Mouse (Mus musculus): ENCODE results near the gene Tssk2. TPM values are rescaled to one million over a fixed set of nuclear protein-coding genes. Genes with fewer than 3 reads are reported as not detected.

Tssk2 gene
- 0.52 TPM in 1 of 2 replicates, not detected in the other for polyA plus RNA-seq (2014; fragmentation: Nextera tagmentation; extraction: Ambion mirVana)

- H3K9ac ChIP-seq (ENCODE audit: low read length), result no peak within 1 kb of the TSS
- peak; percentile 38 for DNase-seq (ENCODE audit: low spot score)
- no peaks in the 10 kb centered on the region for H3K27me3 ChIP-seq (ENCODE audit: control insufficient read depth, insufficient read depth, low read length)
- WGBS, result 92% methylated on average over 14 of the region's 14 CpGs
- no peaks in the 10 kb centered on the region for H3K4me1 ChIP-seq (replicated peaks; ENCODE audit: control insufficient read depth, insufficient read depth, low read length)
- no peak within 1 kb of the TSS for H3K4me3 ChIP-seq (ENCODE audit: low read depth, low read length)
- no peak for ATAC-seq (replicated peaks; ENCODE audit: low FRiP score)
- H3K27ac ChIP-seq (ENCODE audit: low read depth, low read length), result no peak within 1 kb of the TSS
- no peak within 1 kb of the TSS for H3K4me2 ChIP-seq (ENCODE audit: low read depth, low read length, severe bottlenecking)
- peaks cover 16% of the 10 kb centered on the region; the same call in 1 of the 2 replicates for H3K36me3 ChIP-seq (ENCODE audit: control insufficient read depth, insufficient read depth, low read length)
- H3K9me3 ChIP-seq (ENCODE audit: control insufficient read depth, low read length), result no peaks in the 10 kb centered on the region
Measured at GRCm38 (mm10) chr16:17898462-17898861, at the start of gene Tssk2, which contains the start of gene Dgcr2. Gene Tssk2, plus strand, starts transcription at chr16:17898637. Gene Dgcr2, minus strand, starts transcription at chr16:17898562.

DNA sequence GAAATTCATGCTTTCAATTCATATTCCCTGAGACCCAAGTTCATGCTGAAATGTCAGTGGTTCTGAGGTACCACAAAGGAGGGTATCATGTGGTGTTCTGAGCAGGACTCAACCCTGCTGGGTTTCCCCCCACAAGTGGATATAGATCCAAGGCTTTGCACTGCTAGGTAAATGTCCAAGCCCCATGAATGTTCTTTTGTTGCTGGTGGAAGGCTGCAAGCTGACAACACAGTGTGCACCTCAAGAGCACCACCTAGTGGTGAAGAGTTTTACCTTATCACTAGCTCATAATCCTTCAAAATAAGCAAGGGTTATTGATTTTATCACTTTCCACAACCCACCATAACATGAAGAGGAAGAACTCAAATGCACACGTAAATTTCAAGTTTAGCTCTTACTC, 49.5 kb upstream of the Tssk2 start:
- H3K9me3 ChIP-seq (ENCODE audit: control insufficient read depth, low read length), result no peaks in the 10 kb centered on the region
- ATAC-seq (replicated peaks; ENCODE audit: low FRiP score) (no peak), DNase-seq (ENCODE audit: low spot score) (no peak)
- 34% methylated on average over 1 of the region's 1 CpGs for WGBS
- no peak overlapping the region for H3K27ac ChIP-seq (ENCODE audit: low read depth, low read length)
- H3K9ac ChIP-seq (ENCODE audit: low read length), result no peak overlapping the region
- H3K4me2 ChIP-seq (ENCODE audit: low read depth, low read length, severe bottlenecking), result no peak overlapping the region
- H3K36me3 ChIP-seq (ENCODE audit: control insufficient read depth, insufficient read depth, low read length), result peaks cover 17% of the 10 kb centered on the region; the same call in 1 of the 2 replicates
- H3K27me3 ChIP-seq (ENCODE audit: control insufficient read depth, insufficient read depth, low read length), result no peaks in the 10 kb centered on the region
- no peaks in the 10 kb centered on the region for H3K4me1 ChIP-seq (replicated peaks; ENCODE audit: control insufficient read depth, insufficient read depth, low read length)
- H3K4me3 ChIP-seq (ENCODE audit: low read depth, low read length), result no peak overlapping the region

DNA sequence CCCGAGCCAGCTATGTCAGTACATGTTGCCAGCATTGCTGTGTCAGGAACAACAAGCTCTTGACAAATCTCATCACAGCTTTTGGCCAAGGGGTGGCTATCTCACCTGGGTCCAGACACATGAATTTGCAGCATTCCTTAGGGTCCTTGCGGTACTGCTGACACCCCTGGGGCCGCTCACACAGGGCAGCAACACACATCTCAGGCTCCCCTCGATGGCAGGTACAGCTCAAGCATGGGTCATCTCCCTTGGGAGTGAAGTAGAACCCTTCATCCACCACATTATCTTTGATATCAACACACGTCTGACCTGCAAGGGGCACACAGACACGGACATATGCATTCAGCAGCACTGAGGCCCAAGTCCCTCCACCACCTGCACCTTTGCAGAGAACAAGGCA, 49.0 kb upstream of the Tssk2 start:
- Histone ChIP-seq H3K36me3 (ENCODE audit: control insufficient read depth, insufficient read depth, low read length) (peaks cover 15% of the 10 kb centered on the region; the same call in 1 of the 2 replicates), H3K4me1 (replicated peaks; ENCODE audit: control insufficient read depth, insufficient read depth, low read length) (no peaks in the 10 kb centered on the region), H3K4me2 (ENCODE audit: low read depth, low read length, severe bottlenecking) (no peak overlapping the region), H3K27me3 (ENCODE audit: control insufficient read depth, insufficient read depth, low read length) (no peaks in the 10 kb centered on the region), H3K9ac (ENCODE audit: low read length) (no peak overlapping the region), H3K9me3 (ENCODE audit: control insufficient read depth, low read length) (no peaks in the 10 kb centered on the region), H3K4me3 (ENCODE audit: low read depth, low read length) (no peak overlapping the region), H3K27ac (ENCODE audit: low read depth, low read length) (no peak overlapping the region)
- 83% methylated on average over 6 of the region's 6 CpGs for WGBS
- ATAC-seq (replicated peaks; ENCODE audit: low FRiP score), result no peak
- no peak for DNase-seq (ENCODE audit: low spot score)

GRCm38 (mm10) chr16:17851331-17851730, 47.1 kb upstream of the Tssk2 start:
- Histone ChIP-seq H3K9me3 (ENCODE audit: control insufficient read depth, low read length) (no peaks in the 10 kb centered on the region), H3K9ac (ENCODE audit: low read length) (no peak overlapping the region), H3K27me3 (ENCODE audit: control insufficient read depth, insufficient read depth, low read length) (no peaks in the 10 kb centered on the region), H3K4me3 (ENCODE audit: low read depth, low read length) (no peak overlapping the region), H3K4me1 (replicated peaks; ENCODE audit: control insufficient read depth, insufficient read depth, low read length) (no peaks in the 10 kb centered on the region), H3K4me2 (ENCODE audit: low read depth, low read length, severe bottlenecking) (no peak overlapping the region), H3K36me3 (ENCODE audit: control insufficient read depth, insufficient read depth, low read length) (peaks cover 11% of the 10 kb centered on the region), H3K27ac (ENCODE audit: low read depth, low read length) (no peak overlapping the region)
- DNase-seq (ENCODE audit: low spot score), result no peak
- WGBS, result 93% methylated on average over 5 of the region's 5 CpGs
- ATAC-seq (replicated peaks; ENCODE audit: low FRiP score), result no peak

- H3K27me3 ChIP-seq (ENCODE audit: control insufficient read depth, insufficient read depth, low read length), result no peaks in the 10 kb centered on the region
- 100% methylated on average over 1 of the region's 1 CpGs for whole genome bisulfite sequencing
- H3K4me1 ChIP-seq (replicated peaks; ENCODE audit: control insufficient read depth, insufficient read depth, low read length), result no peaks in the 10 kb centered on the region
- no peak overlapping the region for H3K4me2 ChIP-seq (ENCODE audit: low read depth, low read length, severe bottlenecking)
- H3K36me3 ChIP-seq (ENCODE audit: control insufficient read depth, insufficient read depth, low read length), result peaks cover 15% of the 10 kb centered on the region
- H3K9me3 ChIP-seq (ENCODE audit: control insufficient read depth, low read length), result no peaks in the 10 kb centered on the region
- ATAC-seq (replicated peaks; ENCODE audit: low FRiP score) (no peak), DNase-seq (ENCODE audit: low spot score) (no peak)
- no peak overlapping the region for H3K27ac ChIP-seq (ENCODE audit: low read depth, low read length)
- no peak overlapping the region for H3K9ac ChIP-seq (ENCODE audit: low read length)
- no peak overlapping the region for H3K4me3 ChIP-seq (ENCODE audit: low read depth, low read length)
Measured at GRCm38 (mm10) chr16:17851860-17852259, 46.6 kb upstream of the Tssk2 start.

GRCm38 (mm10) chr16:17853263-17853662, 45.2 kb upstream of the Tssk2 start:
- WGBS, result 93% methylated on average over 2 of the region's 2 CpGs
- H3K4me2 ChIP-seq (ENCODE audit: low read depth, low read length, severe bottlenecking), result no peak overlapping the region
- no peaks in the 10 kb centered on the region for H3K27me3 ChIP-seq (ENCODE audit: control insufficient read depth, insufficient read depth, low read length)
- DNase-seq (ENCODE audit: low spot score), result no peak
- H3K9me3 ChIP-seq (ENCODE audit: control insufficient read depth, low read length), result no peaks in the 10 kb centered on the region
- H3K27ac ChIP-seq (ENCODE audit: low read depth, low read length), result no peak overlapping the region
- no peak overlapping the region for H3K4me3 ChIP-seq (ENCODE audit: low read depth, low read length)
- no peak for ATAC-seq (replicated peaks; ENCODE audit: low FRiP score)
- H3K9ac ChIP-seq (ENCODE audit: low read length), result no peak overlapping the region
- H3K36me3 ChIP-seq (ENCODE audit: control insufficient read depth, insufficient read depth, low read length), result peaks cover 19% of the 10 kb centered on the region
- H3K4me1 ChIP-seq (replicated peaks; ENCODE audit: control insufficient read depth, insufficient read depth, low read length), result no peaks in the 10 kb centered on the region

DNA sequence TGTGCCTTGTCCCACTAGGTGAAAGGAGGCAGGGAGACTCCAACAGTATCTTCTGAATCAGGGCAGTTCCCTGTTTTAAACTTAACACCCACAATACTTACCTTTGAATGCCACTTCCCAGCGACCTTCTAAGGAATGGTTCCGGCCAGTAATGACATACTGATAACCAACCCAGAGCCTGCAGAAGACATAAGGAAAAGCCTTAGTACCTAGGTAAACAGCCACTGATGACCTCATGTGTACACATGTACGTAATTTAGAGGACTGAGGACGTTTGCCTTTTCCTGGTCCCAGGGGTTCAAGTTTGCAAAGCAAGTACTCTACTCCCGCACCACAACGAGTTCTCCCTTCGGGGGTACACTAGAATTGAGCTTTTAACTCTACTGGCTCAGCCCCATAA, 41.3 kb upstream of the Tssk2 start:
- H3K4me3 ChIP-seq (ENCODE audit: low read depth, low read length), result no peak overlapping the region
- no peak overlapping the region for H3K9ac ChIP-seq (ENCODE audit: low read length)
- WGBS, result 93% methylated on average over 7 of the region's 7 CpGs
- no peak overlapping the region for H3K4me2 ChIP-seq (ENCODE audit: low read depth, low read length, severe bottlenecking)
- DNase-seq (ENCODE audit: low spot score), result no peak
- H3K36me3 ChIP-seq (ENCODE audit: control insufficient read depth, insufficient read depth, low read length), result peaks cover 23% of the 10 kb centered on the region
- H3K9me3 ChIP-seq (ENCODE audit: control insufficient read depth, low read length), result no peaks in the 10 kb centered on the region
- no peak overlapping the region for H3K27ac ChIP-seq (ENCODE audit: low read depth, low read length)
- no peaks in the 10 kb centered on the region for H3K4me1 ChIP-seq (replicated peaks; ENCODE audit: control insufficient read depth, insufficient read depth, low read length)
- ATAC-seq (replicated peaks; ENCODE audit: low FRiP score), result no peak
- H3K27me3 ChIP-seq (ENCODE audit: control insufficient read depth, insufficient read depth, low read length), result no peaks in the 10 kb centered on the region

GRCm38 (mm10) chr16:17858592-17858991, 39.8 kb upstream of the Tssk2 start:
- DNase-seq (ENCODE audit: low spot score) (peak; percentile 55), ATAC-seq (replicated peaks; ENCODE audit: low FRiP score) (no peak)
- H3K4me2 ChIP-seq (ENCODE audit: low read depth, low read length, severe bottlenecking), result no peak overlapping the region
- H3K4me3 ChIP-seq (ENCODE audit: low read depth, low read length), result no peak overlapping the region
- H3K36me3 ChIP-seq (ENCODE audit: control insufficient read depth, insufficient read depth, low read length), result peaks cover 20% of the 10 kb centered on the region
- no peaks in the 10 kb centered on the region for H3K4me1 ChIP-seq (replicated peaks; ENCODE audit: control insufficient read depth, insufficient read depth, low read length)
- H3K27me3 ChIP-seq (ENCODE audit: control insufficient read depth, insufficient read depth, low read length), result no peaks in the 10 kb centered on the region
- H3K9ac ChIP-seq (ENCODE audit: low read length), result no peak overlapping the region
- H3K27ac ChIP-seq (ENCODE audit: low read depth, low read length), result no peak overlapping the region
- no peaks in the 10 kb centered on the region for H3K9me3 ChIP-seq (ENCODE audit: control insufficient read depth, low read length)

- H3K27ac ChIP-seq (ENCODE audit: low read depth, low read length), result no peak overlapping the region
- H3K4me3 ChIP-seq (ENCODE audit: low read depth, low read length), result no peak overlapping the region
- no peaks in the 10 kb centered on the region for H3K27me3 ChIP-seq (ENCODE audit: control insufficient read depth, insufficient read depth, low read length)
- no peaks in the 10 kb centered on the region for H3K4me1 ChIP-seq (replicated peaks; ENCODE audit: control insufficient read depth, insufficient read depth, low read length)
- DNase-seq (ENCODE audit: low spot score), result no peak
- H3K9ac ChIP-seq (ENCODE audit: low read length), result no peak overlapping the region
- no peak for ATAC-seq (replicated peaks; ENCODE audit: low FRiP score)
- no peaks in the 10 kb centered on the region for H3K9me3 ChIP-seq (ENCODE audit: control insufficient read depth, low read length)
- no peak overlapping the region for H3K4me2 ChIP-seq (ENCODE audit: low read depth, low read length, severe bottlenecking)
- no peaks in the 10 kb centered on the region for H3K36me3 ChIP-seq (ENCODE audit: control insufficient read depth, insufficient read depth, low read length)
- WGBS, result over 99% methylated on average over 2 of the region's 2 CpGs
Measured at GRCm38 (mm10) chr16:17865293-17865692, 33.1 kb upstream of the Tssk2 start.
